Mouse (Mus musculus) layer of hippocampus, adult 11-12 months (tissue): ENCODE data around the gene Apex2.
"Not testable (repeated sequence)": the region's sequence is repeated elsewhere in the genome, so short reads cannot be mapped to it uniquely, and the experiment has no call there.

Experiments
- DNase-seq: peaks from one replicate; pipeline ENCODE4 v3.0.0; 2022; ENCODE audit warnings: low spot score

Gene Apex2

DNA sequence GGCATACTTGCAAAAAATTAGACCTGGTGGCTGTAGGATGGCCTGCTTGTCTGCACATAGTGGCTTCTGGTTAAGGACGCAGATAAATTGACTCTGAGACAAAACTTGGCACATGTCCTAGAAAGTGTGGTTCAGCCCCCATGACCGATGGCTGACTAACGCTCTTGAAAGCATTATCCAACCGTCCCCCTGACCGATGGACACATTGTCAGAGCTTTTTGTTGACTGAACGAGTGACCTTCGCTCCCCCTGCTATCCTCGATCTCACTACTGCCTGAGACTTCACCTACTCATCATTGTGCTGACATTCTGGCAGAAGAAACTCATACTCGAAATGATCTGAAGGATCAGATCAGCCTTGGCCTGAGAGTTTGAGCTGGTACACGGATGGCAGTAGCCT lies 101.9 kb downstream of the Apex2 start:
- not testable (repeated sequence) for DNase-seq

DNA sequence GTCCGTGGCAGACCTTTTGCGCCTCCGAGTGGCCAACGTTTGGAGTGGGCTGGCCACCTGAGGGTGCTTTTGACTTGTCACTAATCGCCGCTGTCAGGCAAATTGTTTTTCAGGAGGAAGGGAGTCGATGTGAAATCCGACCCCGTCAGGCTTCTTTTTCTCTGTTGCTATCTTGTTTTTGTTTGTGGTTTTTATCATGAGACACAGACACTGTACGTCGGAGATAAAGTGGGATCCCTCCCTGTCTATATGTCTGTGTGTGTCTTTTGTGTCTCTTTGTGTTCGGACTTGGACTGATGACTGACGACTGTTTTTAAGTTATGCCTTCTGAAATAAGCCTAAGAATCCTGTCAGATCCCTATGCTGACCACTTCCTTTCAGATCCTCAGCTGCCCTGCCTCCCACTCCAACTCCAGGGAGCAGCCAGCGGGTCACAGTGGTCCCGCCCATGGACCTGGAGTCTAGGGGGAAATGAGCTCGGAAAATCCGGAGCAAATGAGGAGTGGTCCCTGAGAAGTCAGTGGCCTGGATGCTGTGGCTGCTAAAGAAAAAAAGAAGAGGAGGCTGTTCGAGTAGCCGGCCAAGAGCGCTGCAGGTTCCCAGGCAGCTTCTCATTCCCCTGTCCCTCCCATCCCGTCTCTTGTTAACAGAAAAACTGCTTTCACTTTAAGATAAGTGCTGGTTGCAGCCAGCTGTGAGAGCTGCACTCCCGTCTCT lies 103.2 kb downstream of the Apex2 start:
- DNase-seq, result not testable (repeated sequence)

DNA sequence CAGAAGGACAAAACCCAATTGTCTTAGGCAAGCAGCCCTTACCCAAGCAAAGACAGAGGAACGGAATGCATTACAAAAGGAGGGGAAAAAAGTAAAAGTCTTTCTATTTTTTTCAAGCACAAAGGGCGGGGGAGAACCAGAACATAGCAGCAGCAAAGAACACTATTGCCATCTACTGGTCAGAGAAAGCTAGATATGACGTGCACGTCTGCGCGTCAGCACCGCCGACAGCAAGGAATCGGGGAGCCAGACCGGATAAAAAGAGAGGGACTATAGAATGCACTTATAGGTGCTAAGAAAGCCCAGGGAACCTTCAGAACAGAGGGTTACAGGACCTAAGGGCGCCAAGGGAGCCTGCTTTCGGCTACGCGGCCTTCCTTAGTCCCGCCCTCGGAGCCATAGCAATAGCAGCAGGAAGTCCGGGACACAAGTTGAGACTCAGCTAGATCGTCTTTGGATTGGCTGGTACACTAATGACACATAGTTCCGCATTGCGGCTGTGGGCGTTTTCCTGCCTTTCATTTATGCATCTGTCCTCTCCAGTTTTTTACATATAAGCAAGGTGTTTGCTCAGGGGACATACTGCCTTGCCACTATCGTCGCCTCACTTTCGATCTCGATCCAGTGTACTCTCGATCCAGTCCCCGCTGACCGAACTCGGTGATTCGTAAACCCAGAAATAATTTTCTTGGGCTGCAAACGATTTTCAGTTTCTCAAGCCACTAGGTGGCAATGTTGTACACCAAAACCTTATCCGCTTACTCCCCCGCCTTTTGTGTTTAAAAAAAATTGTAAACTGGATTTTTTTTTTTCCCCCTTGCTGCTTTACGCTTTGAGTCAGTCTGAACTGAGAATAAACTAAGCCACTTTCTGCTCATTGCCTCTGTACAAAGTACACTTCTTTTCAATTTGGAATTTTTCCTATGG lies 111.6 kb downstream of the Apex2 start:
- peak; percentile 87 for DNase-seq

DNA sequence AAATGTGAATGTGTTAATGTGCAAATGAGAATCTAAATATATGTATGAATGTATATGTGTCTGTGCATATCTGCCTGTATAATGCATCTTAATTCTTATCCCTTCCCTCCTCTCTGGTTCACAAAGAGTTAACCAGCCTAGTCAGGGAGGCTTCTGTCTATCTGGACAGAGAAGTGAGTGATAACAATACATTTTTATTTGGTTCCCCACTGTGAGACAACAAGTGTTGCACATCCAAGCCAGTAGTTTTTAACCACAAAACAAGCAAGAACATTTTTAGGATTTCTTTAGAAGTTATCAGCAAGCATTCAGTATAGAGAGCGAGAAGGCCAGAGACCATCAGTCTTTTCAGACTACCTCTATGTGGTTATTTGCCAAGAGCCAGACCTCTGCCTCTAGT lies 118.3 kb downstream of the Apex2 start:
- no peak for DNase-seq
